Mouse (Mus musculus): ENCODE results near the gene Myh10.
A peak's percentile ranks its signal among the peaks of the same experiment; 100 is the strongest.

Gene Myh10

DNA sequence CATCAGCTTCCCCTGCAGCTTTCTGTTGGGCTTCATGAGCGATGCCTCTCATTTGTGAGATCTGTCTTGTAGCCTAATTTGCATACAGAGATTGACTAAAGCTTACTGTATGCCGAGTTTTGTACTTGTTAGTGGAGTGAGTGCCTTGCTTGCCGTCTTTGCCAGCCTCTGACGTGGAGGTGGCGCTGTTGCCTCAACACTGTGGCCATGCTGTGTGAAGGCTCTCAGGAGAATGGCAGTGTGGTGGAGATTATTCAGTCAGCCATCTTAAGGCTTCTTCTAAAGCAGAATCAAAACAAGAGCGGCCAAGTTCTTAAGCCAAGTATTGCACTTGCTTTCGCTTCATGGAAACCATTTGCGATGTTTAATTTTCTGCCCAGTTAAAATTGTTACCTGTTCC lies 59.6 kb downstream of the Myh10 start:
- peak in 1 of 2 experiments; percentile 3 for DNase-seq

DNA sequence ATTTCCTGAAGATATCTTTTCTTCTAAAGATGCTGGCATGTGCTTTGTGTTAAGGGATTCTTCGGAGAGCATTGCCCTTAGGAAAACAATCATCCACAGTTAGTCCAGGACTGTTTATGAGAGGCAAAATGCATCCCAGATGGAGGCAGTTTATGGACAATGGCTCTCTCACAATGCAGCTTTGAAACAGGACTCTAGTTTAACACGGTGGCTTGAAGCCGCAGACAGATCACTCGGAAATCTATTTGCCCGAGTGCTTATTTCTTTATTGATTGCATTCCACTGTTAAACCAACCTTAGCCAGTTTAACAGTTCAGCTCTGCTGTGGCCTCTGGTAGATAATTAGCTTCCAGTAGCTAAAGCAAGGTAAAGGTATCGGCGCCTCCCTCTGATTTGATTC lies 62.9 kb downstream of the Myh10 start:
- no peak for DNase-seq

DNA sequence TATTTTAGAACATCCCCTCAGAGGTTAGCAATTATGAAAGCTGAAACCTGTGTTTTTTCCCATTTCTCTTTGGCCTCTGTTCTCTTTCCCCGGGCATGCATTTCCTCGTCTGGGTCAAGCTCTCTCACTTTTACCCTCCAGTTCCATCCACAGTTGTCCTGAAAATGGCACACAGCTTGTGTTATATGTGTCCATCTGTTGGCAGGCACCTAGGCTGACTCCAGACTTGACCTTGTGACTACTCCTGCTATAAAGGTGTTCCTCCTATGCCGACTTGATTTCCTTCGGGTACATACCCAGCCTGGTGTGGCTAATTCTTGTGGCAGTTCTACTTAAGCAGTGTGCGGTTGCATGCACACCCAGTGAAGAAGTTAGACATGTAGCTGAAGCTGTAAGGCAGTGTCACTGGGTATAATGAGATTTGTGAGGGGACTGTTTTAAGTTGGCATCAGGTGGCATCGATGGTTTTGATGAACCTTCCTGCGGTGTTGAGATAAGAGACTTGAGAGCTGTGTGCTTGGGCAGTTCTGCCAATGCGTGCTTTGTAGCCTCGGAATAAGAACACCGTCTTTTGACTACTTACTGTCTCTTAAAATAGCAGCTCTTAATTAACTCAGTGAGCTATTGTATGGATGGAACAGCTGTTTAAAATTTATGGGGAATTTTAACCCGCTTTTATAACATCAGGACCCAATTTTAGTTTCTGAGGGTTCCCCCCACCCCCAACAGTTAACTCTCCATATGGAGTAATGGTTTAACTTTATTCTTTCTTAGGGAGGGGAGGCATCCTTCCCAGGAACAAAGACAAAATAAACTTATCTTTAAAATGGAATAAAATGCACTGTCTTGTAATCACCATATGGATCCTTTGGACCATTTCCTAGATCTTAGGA lies 65.3 kb downstream of the Myh10 start:
- no peak for DNase-seq

GRCm38 (mm10) chr11:68759691-68760090 lies 68.3 kb downstream of the Myh10 start:
- DNase-seq, result no peak

DNA sequence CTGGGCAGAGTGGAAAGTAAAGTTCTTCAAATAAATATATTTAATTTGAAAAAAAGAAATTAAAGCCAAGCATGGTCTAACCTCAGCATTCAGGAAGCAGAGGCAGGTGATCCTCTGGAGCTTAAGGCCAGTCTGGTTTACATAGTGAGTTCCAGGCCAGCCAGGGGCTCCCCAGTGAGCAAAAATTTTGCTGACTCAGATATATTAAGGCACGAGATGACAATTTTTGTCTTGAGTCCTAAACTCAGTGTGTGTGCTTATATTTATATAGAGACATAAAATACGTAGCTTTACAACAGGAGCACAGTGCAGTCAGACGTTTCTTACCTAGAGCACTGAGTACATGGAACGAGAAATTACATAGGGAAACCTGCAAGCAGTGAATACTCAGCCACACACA lies 69.8 kb downstream of the Myh10 start:
- DNase-seq, result no peak

GRCm38 (mm10) chr11:68761664-68762063 lies 70.3 kb downstream of the Myh10 start:
- DNase-seq, result no peak

- no peak for DNase-seq
Observed at GRCm38 (mm10) chr11:68764622-68765021, 73.3 kb downstream of the Myh10 start.

- no peak for DNase-seq
Observed at GRCm38 (mm10) chr11:68767762-68768542, 76.6 kb downstream of the Myh10 start.

GRCm38 (mm10) chr11:68769770-68770510 lies 78.6 kb downstream of the Myh10 start:
- no peak for DNase-seq

GRCm38 (mm10) chr11:68776147-68776655 lies 84.8 kb downstream of the Myh10 start:
- DNase-seq, result no peak

DNA sequence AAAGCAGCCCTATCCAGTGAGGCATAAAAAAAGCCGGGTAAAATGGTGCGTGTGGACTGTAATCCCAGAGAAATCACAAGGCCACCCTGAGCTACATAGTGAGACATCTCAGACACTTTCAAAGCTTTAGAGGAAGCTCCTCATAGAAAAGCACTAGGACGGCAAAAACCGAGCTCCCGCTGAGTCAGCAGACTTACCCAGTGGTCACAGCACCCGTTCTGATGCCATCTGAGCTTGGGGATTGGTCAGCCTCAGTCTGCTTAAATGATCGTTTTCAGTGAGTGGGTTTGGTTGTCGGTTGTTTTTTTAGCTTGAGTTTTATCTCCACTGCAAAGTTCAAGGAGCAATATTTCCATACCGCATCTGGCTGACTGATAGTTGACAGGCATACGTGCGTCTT lies 86.6 kb downstream of the Myh10 start:
- no peak for DNase-seq

- no peak for DNase-seq
Observed at GRCm38 (mm10) chr11:68778855-68779254, 87.5 kb downstream of the Myh10 start.

GRCm38 (mm10) chr11:68779735-68780465 lies 88.5 kb downstream of the Myh10 start:
- DNase-seq, result no peak

- no peak for DNase-seq
Observed at GRCm38 (mm10) chr11:68780466-68781114, 89.2 kb downstream of the Myh10 start.

GRCm38 (mm10) chr11:68782336-68782735 lies 91.0 kb downstream of the Myh10 start:
- DNase-seq, result peak in 1 of 2 experiments; percentile 8

DNA sequence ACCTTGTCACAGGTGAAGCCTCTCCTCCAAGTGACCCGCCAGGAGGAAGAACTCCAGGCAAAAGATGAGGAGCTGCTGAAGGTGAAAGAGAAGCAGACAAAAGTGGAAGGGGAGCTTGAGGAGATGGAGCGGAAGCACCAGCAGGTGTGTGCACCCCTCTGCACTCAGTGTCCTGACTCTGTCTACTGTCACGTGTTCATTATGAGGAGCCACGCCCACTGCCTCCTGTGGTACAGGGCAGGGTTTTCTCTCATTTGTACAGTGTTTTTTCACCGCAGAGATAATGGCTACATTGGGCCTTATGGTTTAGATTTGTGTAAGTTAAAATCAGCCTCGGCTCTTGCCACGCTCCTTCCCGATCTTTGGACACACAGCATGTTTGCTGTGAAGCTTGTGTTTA lies 94.5 kb downstream of the Myh10 start:
- DNase-seq, result no peak

DNA sequence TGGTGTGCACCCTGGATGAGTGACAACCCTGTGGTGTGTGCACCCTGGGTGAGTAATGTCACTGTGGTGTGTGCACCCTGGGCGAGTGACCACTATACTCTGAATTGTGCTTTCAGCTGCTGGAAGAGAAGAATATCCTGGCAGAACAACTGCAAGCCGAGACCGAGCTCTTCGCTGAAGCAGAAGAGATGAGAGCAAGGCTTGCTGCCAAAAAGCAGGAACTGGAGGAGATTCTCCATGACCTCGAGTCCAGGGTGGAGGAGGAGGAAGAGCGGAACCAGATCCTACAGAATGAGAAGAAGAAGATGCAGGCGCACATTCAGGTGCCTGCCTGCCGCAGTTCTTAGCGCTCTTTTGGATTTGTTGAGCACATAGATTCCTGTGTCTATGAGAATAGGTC lies 95.9 kb downstream of the Myh10 start:
- DNase-seq, result no peak

GRCm38 (mm10) chr11:68790720-68791119 lies 99.4 kb downstream of the Myh10 start:
- DNase-seq, result no peak

- no peak for DNase-seq
Observed at GRCm38 (mm10) chr11:68791794-68792193, 100.4 kb downstream of the Myh10 start.

- DNase-seq, result no peak
Observed at GRCm38 (mm10) chr11:68798258-68798657, 106.9 kb downstream of the Myh10 start.

DNA sequence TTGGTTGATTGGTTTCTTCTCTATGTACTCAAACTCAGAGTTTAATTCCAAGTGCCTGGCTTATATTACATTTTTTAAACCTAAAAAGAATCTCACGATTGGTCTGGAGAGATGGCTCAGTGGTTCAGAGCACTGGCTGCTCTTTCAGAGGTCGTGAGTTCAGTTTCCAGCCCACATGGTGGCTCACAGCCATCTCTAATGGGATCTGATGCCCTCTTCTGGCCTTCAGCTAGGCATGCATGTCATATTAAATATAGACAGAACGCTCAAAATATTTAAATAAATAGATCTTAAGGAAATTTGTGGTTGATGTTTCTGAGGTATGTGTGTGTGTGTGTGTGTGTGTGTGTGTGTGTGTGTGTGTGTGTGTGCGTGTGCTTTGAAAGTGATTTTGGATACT lies 113.8 kb downstream of the Myh10 start:
- no peak for DNase-seq

DNA sequence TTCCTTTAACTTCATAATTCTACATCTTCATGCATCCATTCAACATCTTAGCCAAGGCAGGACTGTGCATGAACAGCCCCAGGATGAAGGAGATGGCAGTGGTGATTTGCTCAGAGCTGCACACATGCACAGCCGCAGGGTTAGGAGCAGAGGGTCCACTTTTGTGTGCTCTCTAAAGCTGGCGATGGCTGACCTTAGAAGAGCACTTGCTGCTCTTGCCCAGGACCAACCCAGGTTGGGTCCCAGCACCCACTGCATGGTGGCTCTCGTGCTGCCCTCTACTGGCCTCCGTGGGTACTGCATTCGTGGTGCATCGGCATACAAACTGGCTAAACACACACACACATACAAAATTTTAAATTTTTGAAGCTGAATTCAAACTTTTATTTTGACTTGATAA lies 116.4 kb downstream of the Myh10 start:
- peak; percentile 40 to 56 for DNase-seq

Measured in lung, adult 18-20 months (tissue).